Mouse (Mus musculus) kidney, embryonic 14.5 days (tissue): Measurements from ENCODE around the gene T2. TPM values are rescaled to one million over a fixed set of nuclear protein-coding genes. Genes with fewer than 3 reads are reported as not detected.
"Not testable (repeated sequence)": the region's sequence is repeated elsewhere in the genome, so short reads cannot be mapped to it uniquely, and the experiment has no call there.

Source experiments
- ATAC-seq: fragments of 200-750 bp; cut with Nextera tagmentation; 2 replicates; pipeline ENCODE4 v1.8.0; 2017; ENCODE audit warnings: moderate number of reproducible peaks, mild to moderate bottlenecking, moderate TSS enrichment, moderate library complexity; ENCODE audit not compliant: low FRiP score, low TSS enrichment
- H3K27ac ChIP-seq: fragments of 300-500 bp; sonication (generic); 2 replicates; pipeline ENCODE4 v1.5.1; 2014; ENCODE audit warnings: low read depth, mild to moderate bottlenecking, low read length, moderate library complexity, mixed read lengths
- H3K27me3 ChIP-seq: fragments of 300-500 bp; sonication (generic); 2 replicates; pipeline ENCODE4 v1.6.1; 2014; ENCODE audit warnings: mild to moderate bottlenecking, low read length; ENCODE audit not compliant: control insufficient read depth, insufficient read depth
- H3K36me3 ChIP-seq: fragments of 300-500 bp; sonication (generic); 2 replicates; pipeline ENCODE4 v1.6.1; 2014; ENCODE audit warnings: low read length, mixed read lengths; ENCODE audit not compliant: control insufficient read depth, insufficient read depth
- H3K4me1 ChIP-seq: fragments of 300-500 bp; sonication (generic); 2 replicates; pipeline ENCODE4 v1.6.1; 2014; ENCODE audit warnings: low read length, mixed read lengths; ENCODE audit not compliant: control insufficient read depth, insufficient read depth
- H3K4me2 ChIP-seq: fragments of 300-500 bp; sonication (generic); replicated peaks from 2 replicates; pipeline ENCODE4 v1.6.1; 2014; ENCODE audit warnings: low read depth, mild to moderate bottlenecking, low read length
- H3K4me3 ChIP-seq: fragments of 300-500 bp; sonication (generic); 2 replicates; pipeline ENCODE4 v1.5.1; 2014; ENCODE audit warnings: mild to moderate bottlenecking, low read length
- H3K9ac ChIP-seq: fragments of 300-500 bp; sonication (generic); 2 replicates; pipeline ENCODE4 v1.6.1; 2014; ENCODE audit warnings: low read depth, mild to moderate bottlenecking, low read length, moderate library complexity
- H3K9me3 ChIP-seq: fragments of 300-500 bp; sonication (generic); 2 replicates; pipeline ENCODE4 v1.6.1; 2016; ENCODE audit warnings: low read length; ENCODE audit not compliant: control insufficient read depth
- WGBS: fragments of 180-500 bp; shearing (Covaris S2); extraction: QIAGEN DNeasy Blood & Tissue Kit; methylation state at CpG from one replicate; pipeline ENCODE4 v1.1.7; 2014; 5-methylcytosine and 5-hydroxymethylcytosine counted together
- polyA plus RNA-seq: library from polyadenylated mRNA; unstranded; fragments of >200 nt; fragmentation: Nextera tagmentation; extraction: Ambion mirVana; gene quantifications from 2 replicates; pipeline ENCODE4 v1.2.1, GENCODE M21; 2014

T2 gene
- 0.19 and 0.46 TPM in 2 replicates for polyA plus RNA-seq

DNA sequence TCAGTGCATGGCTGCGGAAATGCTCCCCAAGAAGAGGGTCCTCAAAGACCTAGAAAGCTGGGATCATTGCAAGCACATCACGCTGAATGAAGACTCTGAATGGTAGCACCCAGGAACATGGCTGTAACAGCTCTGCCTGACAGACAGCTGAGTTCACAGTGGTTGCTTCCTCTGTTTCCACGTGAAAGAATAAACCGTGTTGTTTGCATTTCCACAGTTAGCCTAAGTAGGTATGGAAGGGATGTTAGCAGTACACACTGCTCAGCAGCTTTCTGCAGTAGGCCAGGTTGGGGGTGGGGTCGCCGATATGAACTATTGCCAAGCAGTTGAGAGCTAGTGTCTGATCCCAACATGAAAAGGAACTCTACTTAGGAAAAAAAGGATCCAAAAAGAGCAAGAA, at the start of gene T2:
Gene T2 (plus strand): TSS at position 301 of the 400 bp plus-strand sequence.
- Histone ChIP-seq H3K9ac (no peak within 1 kb of the TSS), H3K27me3 (no peaks in the 10 kb centered on the region), H3K27ac (no peak within 1 kb of the TSS), H3K4me1 (0 out of 2 replicates have a peak, but pooled peaks cover 4% of the 10 kb centered on the region), H3K4me3 (no peak within 1 kb of the TSS), H3K4me2 (no peak within 1 kb of the TSS), H3K9me3 (no peaks in the 10 kb centered on the region), H3K36me3 (no peaks in the 10 kb centered on the region)
- 88% methylated on average over 6 of the region's 6 CpGs for WGBS
- no peak for ATAC-seq

DNA sequence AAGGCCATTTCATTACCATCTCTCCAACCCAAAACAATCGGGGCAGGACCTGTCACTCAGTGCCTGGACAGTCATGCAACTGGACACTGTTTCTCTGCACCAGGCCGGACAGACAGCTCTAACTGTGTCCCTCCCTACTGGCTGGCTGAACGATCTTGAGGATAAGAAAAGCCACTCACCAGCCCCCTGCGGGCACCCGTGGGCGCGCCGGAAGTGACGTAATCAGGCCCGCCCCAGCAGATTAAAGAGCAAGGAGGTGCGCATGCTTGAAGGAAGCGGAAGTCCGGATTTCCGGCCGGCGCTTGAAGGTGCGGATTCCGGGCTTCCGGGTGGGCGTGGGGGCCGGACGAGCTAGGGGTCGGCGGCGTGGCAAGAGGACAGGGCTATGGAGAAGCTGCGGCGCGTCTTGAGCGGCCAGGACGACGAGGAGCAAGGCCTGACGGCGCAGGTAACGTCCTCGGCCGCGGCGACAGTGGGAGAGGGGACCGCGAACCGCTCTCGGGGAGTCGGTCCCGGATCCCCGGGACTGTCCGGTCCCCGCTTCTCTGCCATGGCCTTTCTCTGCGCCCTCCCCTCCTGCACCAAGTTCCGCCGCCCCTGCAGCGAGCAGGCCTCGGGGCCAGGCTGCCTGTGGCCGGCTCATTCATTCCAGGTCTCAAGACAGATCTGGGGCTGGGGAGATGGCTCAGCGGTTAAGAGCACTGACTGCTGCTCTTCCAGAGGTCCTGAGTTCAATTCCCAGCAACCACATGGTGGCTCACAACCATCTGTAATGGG, 44.8 kb upstream of the T2 start, which contains the start of gene Sft2d1:
Gene Sft2d1 (plus strand): TSS at position 265 of the 777 bp plus-strand sequence.
- Histone ChIP-seq H3K4me1 (peaks cover 13% of the 10 kb centered on the region), H3K27me3 (no peaks in the 10 kb centered on the region), H3K4me2 (peak within 1 kb of the TSS; percentile 47), H3K9ac (peak within 1 kb of the TSS; percentile 81), H3K27ac (peak within 1 kb of the TSS; percentile 30; the same call in 1 of the 2 replicates), H3K9me3 (no peaks in the 10 kb centered on the region), H3K4me3 (peak within 1 kb of the TSS; percentile 80), H3K36me3 (no peaks in the 10 kb centered on the region)
- under 1% methylated on average over 46 of the region's 54 CpGs for WGBS
- ATAC-seq: peak; percentile 95

DNA sequence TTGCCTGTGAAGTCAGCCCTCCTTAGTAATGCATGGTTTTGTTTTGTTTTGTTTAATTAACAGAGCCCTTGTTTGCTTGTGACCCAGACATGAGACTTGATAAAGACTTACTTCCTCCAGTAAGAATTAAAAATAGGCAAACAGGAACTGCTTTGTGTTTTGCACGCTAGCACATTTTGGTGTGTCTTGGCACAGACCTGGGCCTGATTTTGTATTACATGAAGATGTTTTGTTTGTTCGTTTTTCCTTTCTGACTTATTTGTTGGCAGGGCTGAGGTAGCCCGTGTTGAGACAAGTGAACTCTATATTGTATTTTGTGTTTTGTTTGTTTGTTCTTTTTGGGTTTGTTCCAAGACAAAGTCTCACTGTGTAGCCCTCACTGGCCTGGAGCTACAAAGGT, 44.0 kb upstream of the T2 start:
- no peaks in the 10 kb centered on the region for H3K9me3 ChIP-seq
- H3K4me1 ChIP-seq: peaks cover 13% of the 10 kb centered on the region
- H3K4me3 ChIP-seq: peak overlapping the region; percentile 80
- H3K27ac ChIP-seq: no peak overlapping the region
- H3K36me3 ChIP-seq: no peaks in the 10 kb centered on the region
- H3K4me2 ChIP-seq: peak overlapping the region; percentile 47
- 52% methylated on average over 3 of the region's 3 CpGs for WGBS
- ATAC-seq: no peak
- peak overlapping the region; percentile 81 for H3K9ac ChIP-seq
- H3K27me3 ChIP-seq: no peaks in the 10 kb centered on the region

DNA sequence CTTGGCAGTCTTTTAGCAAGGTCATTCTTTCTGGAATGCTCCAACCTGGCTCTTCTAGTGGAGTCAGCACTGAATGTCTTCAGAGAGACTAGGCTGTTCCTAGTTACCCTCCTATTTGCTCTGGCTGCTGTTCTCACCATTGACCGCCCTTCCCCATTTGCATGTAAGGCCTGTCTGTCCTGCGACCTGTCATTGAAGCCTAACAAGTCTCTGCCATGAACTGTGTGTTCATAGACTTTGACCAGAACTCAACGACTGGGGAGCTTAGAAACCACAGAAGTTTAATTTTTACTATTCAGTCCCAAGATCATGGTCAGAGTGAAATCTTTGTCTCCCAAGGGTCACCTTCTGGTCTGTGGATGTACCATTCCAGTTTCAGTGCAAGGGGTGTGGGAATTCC, 41.8 kb upstream of the T2 start:
- H3K4me1 ChIP-seq: peaks cover 13% of the 10 kb centered on the region
- no peaks in the 10 kb centered on the region for H3K27me3 ChIP-seq
- no peak overlapping the region for H3K27ac ChIP-seq
- H3K4me2 ChIP-seq: no peak overlapping the region
- no peak overlapping the region for H3K4me3 ChIP-seq
- no peaks in the 10 kb centered on the region for H3K36me3 ChIP-seq
- no peaks in the 10 kb centered on the region for H3K9me3 ChIP-seq
- ATAC-seq: no peak
- 90% methylated on average over 3 of the region's 3 CpGs for WGBS
- H3K9ac ChIP-seq: no peak overlapping the region

DNA sequence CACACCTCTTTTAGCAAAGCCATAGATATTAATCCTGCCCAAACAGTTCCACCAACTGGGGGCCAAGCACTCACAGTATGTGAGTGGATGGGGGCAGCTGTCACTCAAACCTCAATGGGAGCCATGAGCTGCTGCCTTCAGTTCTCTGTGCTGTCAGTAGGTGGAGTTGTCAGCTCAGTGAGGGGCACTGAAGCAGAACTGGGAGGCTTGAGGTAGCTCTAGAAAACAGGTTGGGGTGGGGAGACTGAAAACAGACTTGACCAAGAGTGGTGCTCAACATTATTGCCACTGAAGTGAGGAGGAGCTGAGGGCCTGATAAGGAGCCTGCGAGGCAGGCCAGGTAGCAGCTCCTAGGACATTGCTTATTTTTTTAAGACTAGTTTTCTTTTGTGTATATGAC, 39.5 kb upstream of the T2 start:
- Histone ChIP-seq H3K4me1 (peaks cover 13% of the 10 kb centered on the region), H3K27ac (no peak overlapping the region), H3K27me3 (no peaks in the 10 kb centered on the region), H3K4me2 (no peak overlapping the region), H3K4me3 (no peak overlapping the region), H3K9ac (no peak overlapping the region), H3K9me3 (no peaks in the 10 kb centered on the region), H3K36me3 (no peaks in the 10 kb centered on the region)
- no peak for ATAC-seq
- WGBS: 87% methylated on average over 1 of the region's 1 CpGs

DNA sequence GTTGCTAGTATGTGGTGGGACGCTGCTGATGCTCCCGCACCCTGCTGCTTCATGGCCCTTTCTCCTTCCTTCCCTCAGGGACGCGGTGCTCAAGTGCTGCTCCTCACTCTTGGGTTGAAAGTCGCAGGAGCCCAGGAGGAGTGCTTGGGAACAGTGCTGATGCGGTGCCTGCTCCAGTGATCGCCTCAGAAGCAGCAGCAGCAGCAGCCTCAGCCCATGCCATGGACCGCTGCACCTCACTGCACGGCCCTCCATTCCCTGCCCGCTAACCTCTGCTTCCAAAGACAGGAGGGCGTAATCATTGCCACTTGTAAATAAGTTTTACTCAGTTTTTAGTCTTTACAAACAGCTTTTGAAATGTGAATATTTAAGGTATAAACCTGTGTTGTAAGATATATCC, 28.9 kb upstream of the T2 start:
- WGBS: 69% methylated on average over 10 of the region's 11 CpGs
- H3K4me3 ChIP-seq, H3K4me2 ChIP-seq, H3K9ac ChIP-seq, H3K36me3 ChIP-seq, H3K27me3 ChIP-seq, H3K4me1 ChIP-seq, H3K27ac ChIP-seq, H3K9me3 ChIP-seq: not testable (repeated sequence)
- ATAC-seq: peak; percentile 75; the same call in 1 of the 2 replicates

DNA sequence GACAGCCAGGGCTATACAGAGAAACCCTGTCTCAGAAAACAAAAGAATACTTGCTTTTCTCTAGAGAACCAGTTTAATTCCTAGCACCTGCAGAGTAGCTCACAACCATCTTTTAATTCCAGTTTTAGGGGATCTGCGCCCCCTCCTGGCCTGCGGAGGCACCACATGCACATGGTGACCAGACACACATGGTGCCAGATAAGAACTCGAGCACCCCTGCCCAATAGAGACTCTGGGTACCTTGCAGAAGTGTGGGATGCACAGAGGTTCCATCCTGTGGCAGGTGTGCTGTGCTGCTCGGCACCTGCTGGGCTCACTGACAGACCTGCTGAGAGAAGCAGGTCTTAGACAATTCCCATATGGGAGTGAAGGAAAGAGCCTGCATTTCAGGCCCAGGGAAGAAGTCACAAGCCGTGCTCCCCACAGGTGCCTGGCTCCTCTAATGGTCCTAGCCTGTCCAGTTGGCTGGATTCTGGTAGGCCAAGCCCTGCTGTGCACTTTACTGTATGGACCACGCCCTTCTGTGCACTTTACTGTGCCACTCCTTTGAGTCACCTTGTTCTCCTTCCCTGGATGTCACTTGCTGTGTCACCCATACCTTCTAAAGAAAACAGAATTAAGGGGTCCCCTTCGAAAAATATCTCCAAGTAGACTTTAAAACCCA, 27.1 kb upstream of the T2 start:
- Histone ChIP-seq H3K27me3 (no peaks in the 10 kb centered on the region), H3K9me3 (no peaks in the 10 kb centered on the region), H3K27ac (no peak overlapping the region), H3K4me2 (no peak overlapping the region), H3K4me3 (no peak overlapping the region), H3K4me1 (no peaks in the 10 kb centered on the region), H3K9ac (no peak overlapping the region), H3K36me3 (no peaks in the 10 kb centered on the region; the same call in 1 of the 2 replicates)
- ATAC-seq: no peak
- WGBS: 67% methylated on average over 7 of the region's 7 CpGs

DNA sequence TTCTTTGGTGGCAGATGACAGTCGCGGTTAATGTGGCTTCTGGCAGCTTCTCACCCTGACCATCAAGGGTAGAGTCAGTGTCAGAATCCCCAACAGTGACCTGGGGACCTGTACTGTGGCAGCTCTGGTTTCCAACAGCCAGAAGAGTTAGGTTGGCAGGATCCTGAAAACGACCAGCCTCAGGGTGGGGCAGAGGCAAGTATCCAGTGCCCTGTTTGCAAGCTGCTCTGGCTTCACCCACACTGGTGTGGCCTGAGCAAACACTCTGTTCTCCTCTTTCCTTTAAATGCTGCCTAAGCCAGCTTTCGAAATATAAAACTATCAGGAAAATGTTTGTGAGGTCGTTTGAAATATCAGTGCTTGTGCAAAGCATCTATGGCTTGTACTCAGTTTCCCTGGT, 25.2 kb upstream of the T2 start:
- Histone ChIP-seq H3K4me2 (no peak overlapping the region), H3K9ac (no peak overlapping the region), H3K4me3 (no peak overlapping the region), H3K27ac (no peak overlapping the region), H3K4me1 (no peaks in the 10 kb centered on the region), H3K27me3 (no peaks in the 10 kb centered on the region), H3K36me3 (no peaks in the 10 kb centered on the region; the same call in 1 of the 2 replicates), H3K9me3 (no peaks in the 10 kb centered on the region)
- ATAC-seq: no peak
- WGBS: 75% methylated on average over 5 of the region's 5 CpGs

DNA sequence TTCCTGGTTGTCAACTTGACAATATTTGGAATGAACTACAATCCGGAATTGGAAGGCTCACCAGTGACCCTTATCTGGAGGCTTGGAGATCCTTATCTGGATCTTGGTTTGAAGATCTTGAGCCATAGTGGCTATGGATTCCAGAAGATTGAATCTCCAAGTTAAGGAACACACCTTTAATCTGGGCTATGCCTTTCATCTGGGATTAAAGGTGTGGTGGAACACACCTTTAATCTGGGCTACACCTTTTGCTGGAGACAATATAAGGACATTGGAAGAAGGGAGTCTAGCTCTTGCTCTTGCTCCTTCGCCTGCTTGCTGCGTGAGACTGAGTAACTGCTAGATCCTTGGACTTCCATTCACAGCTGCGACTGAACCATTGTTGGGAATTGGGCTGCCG, 18.6 kb upstream of the T2 start, which contains the start of gene Prr18:
Gene Prr18 (plus strand): TSS at position 301 of the 400 bp plus-strand sequence.
- not testable (repeated sequence) for H3K4me3 ChIP-seq, H3K9me3 ChIP-seq, H3K9ac ChIP-seq, H3K36me3 ChIP-seq, H3K4me2 ChIP-seq, ATAC-seq, H3K27ac ChIP-seq
- H3K27me3 ChIP-seq: peaks cover 40% of the 10 kb centered on the region
- no CpG with 5 or more reads among the region's 5 CpGs for WGBS
- peaks cover 15% of the 10 kb centered on the region; the same call in 1 of the 2 replicates for H3K4me1 ChIP-seq
